Mouse (Mus musculus) left cerebral cortex, adult 8-10 months (tissue): Measurements from ENCODE around the gene Tigd2. TPM values are rescaled to one million over a fixed set of nuclear protein-coding genes. Genes with fewer than 3 reads are reported as not detected.
A peak's percentile ranks its signal among the peaks of the same experiment; 100 is the strongest.
"Not testable (repeated sequence)": the region's sequence is repeated elsewhere in the genome, so short reads cannot be mapped to it uniquely, and the experiment has no call there.

Source experiments
- DNase-seq, 2 experiments: peaks; one replicate each; pipeline ENCODE4 v3.0.0; 2022; ENCODE audit warnings: low spot score in 2 of 2
- total RNA-seq, 4 experiments: library from RNA; stranded (reverse); gene quantifications; 2 replicates each; pipeline ENCODE4 v1.2.4; 2022

Gene Tigd2
- total RNA-seq = 10 to 100 TPM; 13.7 to 15.3 (median 14.7) TPM

DNA sequence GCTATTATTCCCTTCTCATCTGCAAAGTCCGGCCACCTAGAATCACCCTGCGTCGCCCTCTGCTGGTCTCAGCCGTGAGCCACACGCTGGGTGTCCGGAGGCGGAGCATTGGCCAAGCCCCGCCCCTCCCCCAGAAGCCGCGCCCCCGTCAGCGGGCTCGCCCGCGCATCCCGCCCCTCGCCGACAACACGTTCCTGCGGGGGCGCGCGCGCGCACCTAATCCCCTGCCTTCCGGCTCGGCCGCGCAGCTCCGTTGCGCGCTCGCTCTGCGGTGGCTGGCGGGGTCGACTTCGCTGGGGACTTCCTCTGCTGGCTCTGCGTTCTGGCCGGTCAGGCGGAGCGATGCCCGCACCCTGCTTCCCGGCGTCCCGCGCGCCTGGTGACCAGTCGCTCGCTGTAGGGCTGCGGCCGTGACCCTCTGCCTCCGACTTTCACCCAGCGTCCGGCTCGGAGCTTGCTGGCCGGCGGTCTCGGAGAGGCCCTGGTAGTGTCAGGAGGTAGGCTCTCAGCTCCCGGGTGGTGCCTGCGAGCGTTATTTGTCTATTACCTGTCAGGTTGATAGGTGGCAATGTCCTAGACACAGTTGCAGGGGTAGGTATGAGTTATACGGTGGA lies at the start of gene Tigd2:
Tigd2 (plus strand) TSS at position 186 of the 614 bp plus-strand sequence.
- peak; percentile 74 to 84 for DNase-seq

DNA sequence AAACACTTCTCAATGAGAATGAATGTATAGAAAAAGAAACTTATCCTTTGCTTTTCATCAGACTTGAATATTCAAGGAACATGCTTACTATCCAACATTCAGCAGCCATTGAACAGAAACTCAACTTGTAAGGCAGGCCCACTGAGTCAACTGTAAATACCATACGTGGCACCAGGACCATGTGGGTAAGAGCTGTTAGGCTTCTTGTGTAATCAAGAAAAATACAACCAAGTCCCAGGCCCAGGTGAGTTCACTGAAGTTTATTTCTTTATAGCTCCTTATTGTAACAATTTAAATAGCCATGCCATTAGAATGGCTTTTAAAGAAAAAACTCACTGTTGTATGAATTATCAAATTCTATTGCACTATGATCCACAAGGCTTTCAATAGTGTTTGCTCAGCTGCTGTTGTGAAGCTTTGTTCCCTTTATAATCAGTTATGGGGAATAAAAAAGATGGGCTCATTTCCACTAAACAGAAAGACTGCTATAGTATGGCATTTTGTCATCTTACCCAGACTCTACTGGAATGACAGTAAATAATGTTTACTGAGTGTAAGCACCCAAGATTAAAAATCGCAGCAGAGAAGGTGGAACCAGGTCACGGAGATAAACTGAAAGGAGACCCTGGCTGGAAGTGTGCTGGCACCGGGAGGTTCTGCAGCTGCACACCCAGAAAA lies 46.7 kb upstream of the Tigd2 start:
- no peak for DNase-seq

DNA sequence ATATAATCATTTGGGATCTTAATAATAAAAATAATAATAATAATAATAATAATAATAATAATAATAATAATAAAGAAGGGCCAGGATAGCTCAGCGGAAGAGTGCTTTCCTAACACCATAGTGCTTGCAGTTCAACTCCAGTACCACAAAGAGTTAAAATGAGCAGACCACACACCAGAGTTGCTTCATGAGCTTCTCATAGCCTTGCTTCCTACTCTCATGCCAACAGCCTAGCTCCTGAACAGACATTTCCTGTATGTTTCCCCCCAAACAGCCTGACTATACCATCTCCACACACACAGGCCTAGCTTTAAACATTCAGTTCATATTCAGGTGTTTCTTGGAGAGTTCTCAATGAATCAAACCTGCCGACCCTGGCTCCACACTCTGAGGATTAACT lies 45.8 kb upstream of the Tigd2 start:
- DNase-seq = no peak

DNA sequence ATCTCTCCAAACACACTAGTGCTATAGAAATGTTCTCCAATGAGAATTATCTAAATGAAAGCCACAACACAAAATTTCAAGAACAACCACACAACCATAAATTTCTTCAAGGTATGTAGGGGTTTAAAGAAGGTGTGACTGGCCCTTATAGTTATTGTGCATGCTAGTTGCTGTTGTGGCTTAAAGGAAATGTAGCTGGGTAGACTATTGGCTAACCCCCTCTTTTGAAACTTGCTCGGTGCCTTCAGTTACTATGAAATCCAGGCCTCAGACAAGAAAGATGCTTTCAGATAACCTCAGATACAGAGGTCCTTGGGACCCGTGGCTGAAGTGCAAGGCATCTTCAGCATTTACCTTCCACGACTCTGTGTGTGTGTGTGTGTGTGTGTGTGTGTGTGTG lies 45.3 kb upstream of the Tigd2 start:
- no peak for DNase-seq

DNA sequence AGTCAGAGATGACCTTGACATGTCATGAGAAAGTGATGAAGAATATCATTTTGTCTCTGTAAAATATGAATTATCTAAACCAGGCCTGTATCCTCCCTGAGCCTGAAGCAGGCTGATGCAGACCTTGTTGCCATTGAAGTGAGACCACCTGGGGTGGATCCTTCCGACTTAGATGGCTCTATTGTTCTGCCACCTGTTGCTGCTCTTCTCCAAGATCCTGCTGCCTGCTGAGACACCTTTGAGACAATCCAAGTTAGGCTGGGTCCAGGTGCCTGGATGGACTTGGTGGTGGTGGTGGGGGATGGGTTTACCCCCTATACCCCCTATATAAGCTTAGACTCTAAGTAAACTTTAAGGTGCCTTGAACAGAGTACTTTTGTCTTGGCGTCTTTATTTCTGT lies 39.7 kb upstream of the Tigd2 start:
- no peak for DNase-seq

DNA sequence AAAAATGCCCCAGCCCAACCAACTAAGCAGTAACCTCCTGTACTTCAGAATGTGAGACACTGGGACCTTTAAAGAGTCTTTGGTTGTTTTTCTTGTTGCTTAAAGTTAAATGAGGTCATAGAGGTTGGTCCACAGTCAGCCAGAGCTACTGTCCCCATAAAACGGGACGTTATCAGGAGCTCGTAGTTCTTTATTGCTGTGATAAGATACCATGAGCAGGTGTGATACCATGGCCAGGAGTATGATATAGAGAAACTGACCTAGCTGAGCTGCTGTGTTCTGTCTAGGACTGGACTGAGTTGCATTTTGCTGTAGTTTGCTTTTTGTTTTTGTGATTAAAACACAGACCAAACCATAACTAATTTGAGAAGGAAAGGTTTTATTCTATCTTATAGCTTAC lies 37.4 kb upstream of the Tigd2 start:
- DNase-seq = no peak

DNA sequence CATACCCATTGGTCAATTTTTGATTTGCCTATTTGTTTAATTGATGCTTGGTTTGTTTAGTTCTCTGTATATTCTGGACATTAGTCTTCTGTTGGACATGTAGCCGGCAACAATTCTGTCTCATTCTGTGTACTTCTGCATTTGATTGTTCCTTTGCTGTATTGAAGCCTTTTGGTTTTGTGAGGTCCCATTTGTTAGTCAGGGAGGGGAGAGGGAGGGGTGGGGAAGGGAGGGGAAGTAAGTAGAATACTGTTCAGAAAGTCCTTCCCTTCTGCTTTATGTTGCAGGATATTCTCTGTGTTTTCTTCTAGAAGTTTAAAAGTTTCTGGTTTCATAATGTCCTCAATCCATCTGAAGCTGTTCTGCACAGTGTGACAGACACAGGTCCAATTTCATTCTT lies 34.7 kb upstream of the Tigd2 start:
- DNase-seq = no peak

DNA sequence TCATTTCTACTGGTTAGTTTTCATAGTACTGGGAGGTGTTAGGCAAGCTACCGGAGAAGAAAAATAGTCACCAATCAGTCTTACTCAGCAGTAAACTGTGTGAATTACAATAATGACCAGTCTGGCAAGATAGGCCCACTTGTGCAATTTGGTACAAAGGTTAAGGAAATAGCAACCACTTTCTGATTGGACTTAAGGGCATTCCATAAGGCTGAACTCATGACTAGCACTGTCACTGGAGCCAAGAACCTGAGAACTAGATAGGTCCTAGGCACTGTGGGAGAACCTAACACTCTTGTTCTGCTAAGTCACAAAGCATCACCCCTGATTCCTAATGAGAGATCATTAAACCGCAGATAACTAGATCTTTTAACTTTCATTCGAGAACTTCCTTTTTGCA lies 30.6 kb upstream of the Tigd2 start:
- no peak for DNase-seq

DNA sequence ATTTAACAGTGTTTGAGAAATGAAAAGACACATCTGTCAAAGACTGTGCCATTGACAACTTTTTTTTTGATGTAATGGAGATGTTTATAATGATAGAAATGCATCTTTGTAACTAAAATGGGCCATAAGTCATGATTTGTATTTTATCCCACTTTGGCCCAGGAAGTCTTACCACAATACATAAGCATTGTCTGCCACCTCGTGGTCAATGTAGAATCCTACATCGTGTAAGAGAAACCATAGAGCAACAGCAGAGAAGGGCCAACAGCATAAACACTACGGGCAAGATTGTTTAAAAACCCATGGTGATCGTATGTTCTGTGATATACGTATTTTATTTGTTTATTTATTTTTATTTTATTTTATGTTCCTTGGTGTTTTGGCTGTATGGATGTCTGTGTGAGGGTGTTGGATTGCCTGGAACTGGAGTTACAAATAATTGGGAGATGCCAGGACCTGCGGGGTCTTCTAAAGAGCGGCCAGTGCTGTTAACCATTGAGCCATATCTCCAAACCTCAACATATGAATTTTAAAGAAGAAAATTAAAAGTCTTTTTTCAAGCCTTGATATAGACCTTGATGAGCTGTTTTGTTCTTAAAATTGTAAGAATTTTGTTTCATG lies 28.2 kb upstream of the Tigd2 start:
- DNase-seq = peak in 1 of 2 experiments; percentile 21

DNA sequence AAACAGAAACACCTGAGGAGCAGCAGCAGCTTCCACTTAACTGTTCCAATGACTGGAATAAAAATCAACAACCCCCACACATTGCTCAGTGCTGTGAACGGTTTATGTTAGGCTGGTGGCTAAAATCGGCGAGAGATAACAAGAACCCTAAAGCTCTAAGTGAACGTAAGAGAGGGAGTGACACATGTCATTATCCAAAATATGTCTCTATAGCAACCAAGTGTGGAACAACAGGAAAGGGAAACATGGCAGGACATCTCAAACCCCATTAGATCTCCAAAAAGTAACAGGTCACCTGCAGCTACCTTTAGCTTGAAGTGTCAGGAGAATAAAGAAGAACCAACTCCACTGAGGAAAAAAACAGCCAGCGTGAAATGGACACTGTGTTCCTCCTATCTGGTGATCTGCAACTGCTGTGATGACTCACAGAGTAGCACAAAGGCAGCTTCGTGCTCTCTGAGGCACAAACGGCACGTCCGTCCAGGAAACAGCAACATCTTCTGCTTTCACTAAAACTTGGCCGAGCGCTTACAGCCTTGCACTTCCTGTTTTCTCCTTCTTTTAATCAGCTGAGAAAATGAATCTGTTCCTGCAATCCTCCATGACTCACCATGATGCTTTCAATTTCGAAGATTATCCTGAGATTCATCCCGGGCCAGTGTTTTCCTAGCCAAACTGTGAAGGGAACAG lies 23.5 kb upstream of the Tigd2 start:
- DNase-seq = no peak

DNA sequence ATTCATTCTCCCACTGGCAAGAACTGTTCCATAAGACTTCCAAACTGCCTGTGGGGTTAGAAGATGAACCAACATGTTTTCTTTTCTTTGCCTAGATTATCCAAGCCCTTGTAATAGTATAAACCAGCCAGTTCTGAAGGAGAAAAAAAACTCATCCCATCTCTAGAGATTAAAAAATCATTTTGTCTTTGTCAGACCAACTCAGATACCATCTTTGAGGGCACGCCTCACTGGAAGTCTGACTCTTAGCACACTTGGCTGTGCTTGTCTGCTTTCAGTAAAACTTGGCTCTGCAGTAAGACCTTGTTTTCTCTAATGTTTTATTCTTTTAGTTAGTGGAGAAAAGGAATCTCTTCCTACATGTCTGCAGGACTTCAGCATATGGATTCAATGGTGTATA lies 18.7 kb upstream of the Tigd2 start:
- DNase-seq = no peak

DNA sequence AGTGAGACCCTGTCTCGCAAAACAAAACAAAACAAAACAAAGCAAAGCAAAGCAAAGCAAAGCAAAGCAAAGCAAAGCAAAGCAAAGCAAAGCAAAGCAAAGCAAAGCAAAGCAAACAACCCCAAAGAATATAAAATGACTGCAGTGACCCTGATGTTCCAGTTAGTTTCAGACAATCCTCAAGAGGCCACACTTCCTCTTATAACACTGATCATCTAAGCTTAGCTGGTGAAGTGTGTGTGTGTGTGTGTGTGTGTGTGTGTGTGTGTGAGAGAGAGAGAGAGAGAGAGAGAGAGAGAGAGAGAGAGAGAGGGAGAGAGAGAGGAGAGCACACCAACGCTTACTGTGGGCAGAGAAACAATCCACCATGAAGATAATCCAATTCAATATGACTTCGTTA lies 14.2 kb upstream of the Tigd2 start:
- not testable (repeated sequence) for DNase-seq

DNA sequence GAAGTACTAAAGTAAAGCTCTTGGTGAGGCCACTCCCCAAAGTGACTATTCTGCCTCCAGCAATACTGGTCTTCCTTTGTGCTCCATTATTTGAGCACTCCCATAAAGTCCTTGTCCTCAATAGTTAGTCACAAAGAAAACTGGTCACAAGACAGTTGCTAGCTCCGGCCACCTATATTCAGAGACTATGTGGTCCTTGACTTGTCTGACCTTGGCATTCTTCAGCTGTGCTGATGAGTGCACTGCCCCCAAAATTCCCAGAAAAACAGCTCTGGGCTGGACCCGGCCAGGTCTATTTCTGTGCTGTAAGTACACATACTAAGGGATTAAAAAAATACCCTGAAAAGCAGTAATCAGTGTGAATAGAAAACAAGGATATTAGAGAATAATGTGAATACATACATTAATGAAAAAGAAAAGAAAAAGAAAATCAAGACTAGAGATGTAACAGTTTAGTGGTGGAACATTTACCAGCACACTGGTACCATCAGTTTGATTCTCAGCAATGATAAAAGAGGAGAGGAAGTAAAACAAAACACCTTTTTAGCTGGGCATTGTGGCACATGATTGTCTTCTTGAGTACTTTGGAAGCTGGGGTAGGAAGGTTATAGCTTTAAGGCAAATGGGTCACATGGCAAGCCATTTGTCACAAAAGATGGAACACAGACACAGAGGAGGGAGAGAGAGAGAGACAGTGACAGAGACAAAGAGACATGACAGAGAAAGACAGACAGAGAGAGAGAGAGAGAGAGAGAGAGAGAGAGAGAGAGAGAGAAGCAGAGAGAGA lies 12.6 kb upstream of the Tigd2 start:
- DNase-seq = no peak

DNA sequence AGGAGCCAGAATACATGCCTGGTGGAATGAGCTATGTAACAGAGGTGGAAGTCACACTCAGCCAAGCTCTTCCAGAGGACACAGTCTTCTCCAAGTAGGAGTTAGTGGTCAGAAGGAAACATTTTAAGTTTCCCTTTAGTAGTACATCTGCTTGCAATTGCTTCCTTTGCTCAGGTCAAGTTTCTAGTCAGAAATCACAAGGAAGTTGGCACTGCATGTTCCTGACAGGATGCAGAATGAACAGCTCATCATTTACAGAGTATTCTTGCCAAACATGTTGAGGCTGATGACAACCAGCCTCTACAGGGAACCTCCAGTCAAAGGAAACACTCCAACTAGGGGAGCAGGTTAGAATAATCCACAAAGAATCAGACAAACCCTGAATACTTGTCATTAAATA lies 11.9 kb upstream of the Tigd2 start:
- DNase-seq = no peak

DNA sequence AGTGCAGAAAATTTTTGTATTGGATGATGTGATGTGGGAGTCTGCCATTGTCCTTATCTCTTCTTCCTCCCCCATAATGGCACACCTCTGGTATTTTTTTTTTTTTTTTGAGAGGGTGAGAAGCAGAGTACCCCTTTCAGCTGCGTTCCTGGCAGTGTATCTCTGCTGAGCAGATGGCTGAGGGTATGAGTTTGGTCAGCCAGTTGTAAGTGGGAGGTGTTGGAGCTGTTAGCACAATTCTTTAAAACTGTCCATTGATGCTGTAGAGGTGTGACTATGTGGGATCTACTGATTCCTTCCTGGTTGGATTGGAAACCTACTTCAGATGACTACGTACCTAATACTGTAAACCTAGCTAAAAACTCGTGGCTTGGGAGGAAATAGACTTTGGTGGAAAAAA lies 10.3 kb upstream of the Tigd2 start:
- no peak for DNase-seq

DNA sequence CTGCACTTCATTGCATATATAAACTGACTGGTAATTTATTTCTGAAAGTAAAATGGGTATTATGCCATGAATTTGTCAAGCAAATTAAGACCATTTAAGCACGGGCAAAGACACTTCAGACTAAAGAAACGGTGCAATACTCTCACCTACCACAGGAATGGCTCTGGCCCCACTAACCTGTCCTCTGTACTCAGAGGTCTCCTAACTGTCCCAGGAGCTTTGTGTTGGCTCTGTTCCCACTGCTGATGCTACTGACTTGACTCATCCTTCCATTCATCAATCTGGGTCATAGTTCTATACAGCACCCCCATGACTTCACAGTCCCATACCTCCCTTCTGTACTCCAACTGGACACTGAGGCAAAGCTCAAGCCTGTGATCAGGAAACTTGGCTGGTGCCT lies 9.6 kb upstream of the Tigd2 start:
- no peak for DNase-seq

DNA sequence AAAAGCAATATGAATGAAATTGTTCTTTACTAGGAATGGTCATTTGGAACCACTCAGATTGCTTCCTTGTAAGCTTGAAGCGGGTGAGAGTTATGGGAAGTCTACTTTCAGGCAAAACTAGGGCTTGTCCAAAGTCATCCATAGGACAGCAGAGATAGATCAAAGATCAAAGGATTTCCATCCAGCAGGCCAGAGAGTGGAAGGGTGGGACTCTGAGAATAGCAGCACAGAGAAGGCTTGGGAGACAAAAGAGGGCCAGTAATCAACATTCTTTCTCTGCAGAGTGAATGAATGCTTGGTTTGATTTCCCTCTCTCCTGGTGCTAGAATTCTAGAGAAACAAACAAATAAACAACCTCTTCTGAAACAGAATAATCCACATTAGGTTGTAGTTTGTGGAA lies 1.1 kb upstream of the Tigd2 start:
- no peak for DNase-seq

DNA sequence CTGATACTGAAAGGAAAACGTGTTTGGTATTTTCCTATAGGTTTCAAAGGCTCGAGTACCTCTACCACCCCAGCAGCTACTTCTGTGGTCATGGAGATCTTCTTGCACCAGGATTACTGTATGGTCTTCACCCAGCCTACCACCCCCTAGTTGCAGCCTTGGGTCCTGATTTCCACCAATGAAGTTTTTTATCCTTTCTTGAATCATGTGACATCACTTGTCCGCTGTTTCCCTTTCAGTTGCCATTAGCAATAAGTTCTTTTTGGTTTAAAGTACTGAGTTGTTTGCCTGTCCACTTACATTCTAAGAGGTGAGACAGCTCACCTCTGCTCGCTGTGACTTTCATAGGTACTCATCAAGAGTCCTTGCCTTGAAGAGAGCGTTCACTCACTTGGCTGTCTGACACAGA lies 633 bp downstream of the Tigd2 start:
- DNase-seq = peak in 1 of 2 experiments; percentile 36

DNA sequence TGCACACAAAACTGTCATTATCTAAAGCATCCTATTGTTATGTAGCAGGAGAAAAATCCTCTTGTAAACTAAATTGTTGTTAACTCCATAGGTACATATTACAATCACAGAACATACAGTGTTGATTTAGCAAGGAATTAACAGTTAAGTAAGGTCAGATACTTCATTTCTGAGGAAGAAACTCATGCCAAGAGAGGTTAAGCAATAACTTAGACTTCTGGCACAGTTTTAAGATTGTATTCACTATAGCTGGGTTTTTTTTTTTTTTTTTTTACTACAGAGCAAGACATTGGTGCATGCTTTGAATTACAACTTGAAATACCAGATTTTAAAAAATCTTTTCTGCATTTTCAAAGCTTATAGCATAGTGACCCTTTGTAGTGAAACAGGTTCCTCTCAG lies 24.5 kb downstream of the Tigd2 start:
- DNase-seq = no peak

DNA sequence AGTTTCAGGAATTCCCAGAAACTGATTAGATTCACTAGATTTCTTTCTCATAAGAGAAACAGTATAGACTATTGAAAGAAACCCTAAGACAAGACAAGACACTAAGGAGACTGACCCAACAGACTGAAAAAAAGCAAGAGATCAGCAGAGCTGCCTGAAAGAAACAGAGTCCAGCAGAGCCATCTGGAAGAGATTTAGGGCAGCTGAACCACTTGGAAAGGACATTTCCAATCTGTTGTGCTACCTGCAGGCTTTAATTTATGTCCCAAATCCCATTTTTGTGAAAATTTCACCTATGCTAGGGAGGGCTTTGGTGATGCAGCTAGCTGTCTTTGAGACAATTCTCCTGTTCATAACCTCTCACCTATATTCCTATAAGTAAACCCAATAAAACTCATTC lies 25.0 kb downstream of the Tigd2 start:
- no peak for DNase-seq

DNA sequence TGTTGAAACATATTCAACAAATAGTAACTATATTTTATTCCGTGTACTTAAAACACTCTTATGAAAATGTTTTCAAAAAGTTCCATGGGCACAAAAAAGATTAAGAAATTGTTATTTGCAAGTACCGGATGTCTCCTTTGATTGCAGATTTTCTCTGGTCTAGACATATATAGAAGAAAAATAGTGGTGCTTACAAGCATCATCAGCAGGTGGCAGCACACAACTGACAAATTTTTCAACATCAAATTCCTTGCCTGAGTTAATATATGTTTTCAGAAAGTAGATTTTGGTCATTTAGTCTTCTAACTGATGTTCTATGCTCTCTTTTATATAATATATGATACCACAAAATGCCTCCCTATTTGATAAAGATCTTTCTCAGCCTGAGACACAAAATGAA lies 41.0 kb downstream of the Tigd2 start:
- DNase-seq = peak in 1 of 2 experiments; percentile 30

DNA sequence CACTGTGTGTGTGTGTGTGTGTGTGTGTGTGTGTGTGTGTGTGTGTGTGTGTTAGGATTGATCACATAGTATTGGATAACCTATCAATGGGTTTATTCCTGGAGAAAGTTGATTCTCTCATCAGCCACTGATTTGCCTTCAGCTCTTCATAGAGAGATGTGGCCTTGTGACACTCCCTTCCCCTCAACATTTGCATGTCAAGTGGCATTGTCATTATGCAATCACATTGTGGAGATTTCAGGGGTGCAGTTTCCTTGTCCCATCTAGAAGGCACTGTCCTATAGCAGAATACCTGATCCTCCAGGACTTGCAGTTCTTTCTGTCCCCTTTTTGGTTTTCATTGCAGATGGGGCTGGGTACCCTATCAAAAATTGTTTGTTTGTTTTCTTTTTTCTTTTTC lies 41.9 kb downstream of the Tigd2 start:
- DNase-seq = no peak
